Mouse (Mus musculus) limb, embryonic 11.5 days (tissue): ENCODE results near the gene Prkd3. TPM values are rescaled to one million over a fixed set of nuclear protein-coding genes. Genes with fewer than 3 reads are reported as not detected.

ENCODE experiments used
- ATAC-seq: fragments of 200-750 bp; cut with Nextera tagmentation; 2 replicates; pipeline ENCODE4 v1.8.0; 2017; ENCODE audit warnings: low read depth; ENCODE audit not compliant: insufficient number of reproducible peaks, low FRiP score, low TSS enrichment
- DNase-seq: peaks from one replicate; pipeline ENCODE4 v3.0.0-alpha.2; 2015; ENCODE audit warnings: low spot score
- H3K27ac ChIP-seq: fragments of 300-500 bp; sonication (generic); replicated peaks from 2 replicates; pipeline ENCODE4 v1.5.1; 2014; ENCODE audit warnings: low read depth, mild to moderate bottlenecking, low read length
- H3K27me3 ChIP-seq: fragments of 300-500 bp; sonication (generic); 2 replicates; pipeline ENCODE4 v1.6.1; 2014; ENCODE audit warnings: mild to moderate bottlenecking, low read length, mixed read lengths; ENCODE audit not compliant: control insufficient read depth, insufficient read depth
- H3K36me3 ChIP-seq: fragments of 300-500 bp; sonication (generic); 2 replicates; pipeline ENCODE4 v1.6.1; 2014; ENCODE audit warnings: mild to moderate bottlenecking, low read length, moderate library complexity, mixed read lengths; ENCODE audit not compliant: control insufficient read depth, insufficient read depth
- H3K4me1 ChIP-seq: fragments of 300-500 bp; sonication (generic); 2 replicates; pipeline ENCODE4 v1.6.1; 2014; ENCODE audit warnings: low read length, mixed read lengths; ENCODE audit not compliant: control insufficient read depth, insufficient read depth
- H3K4me2 ChIP-seq: fragments of 300-500 bp; sonication (generic); 2 replicates; pipeline ENCODE4 v1.6.1; 2014; ENCODE audit warnings: low read depth, mild to moderate bottlenecking, moderate library complexity; ENCODE audit not compliant: severe bottlenecking
- H3K4me3 ChIP-seq: fragments of 300-500 bp; sonication (generic); 2 replicates; pipeline ENCODE4 v1.5.1; 2014; ENCODE audit warnings: low read depth, low read length
- H3K9ac ChIP-seq: fragments of 300-500 bp; sonication (generic); 2 replicates; pipeline ENCODE4 v1.6.1; 2014; ENCODE audit warnings: mild to moderate bottlenecking, low read length
- H3K9me3 ChIP-seq: fragments of 300-500 bp; sonication (generic); 2 replicates; pipeline ENCODE4 v1.6.1; 2016; ENCODE audit warnings: low read length; ENCODE audit not compliant: control insufficient read depth
- WGBS: fragments of 180-500 bp; shearing (Covaris S2); extraction: QIAGEN DNeasy Blood & Tissue Kit; methylation state at CpG from one replicate; pipeline ENCODE4 v1.1.7; 2014; 5-methylcytosine and 5-hydroxymethylcytosine counted together
- polyA plus RNA-seq: library from polyadenylated mRNA; unstranded; fragments of >200 nt; fragmentation: Nextera tagmentation; extraction: Ambion mirVana; gene quantifications from 2 replicates; pipeline ENCODE4 v1.2.1, GENCODE M21; 2014

Prkd3 gene
- polyA plus RNA-seq, 1 experiment from 2014 or later = 55.4 TPM

GRCm38 (mm10) chr17:78994931-78995820, 25.4 kb downstream of the Prkd3 start:
- no peak overlapping the region for H3K4me2 ChIP-seq
- H3K9me3 ChIP-seq = no peaks in the 10 kb centered on the region
- no peak for DNase-seq
- H3K4me3 ChIP-seq = no peak overlapping the region
- H3K4me1 ChIP-seq = peaks cover 5% of the 10 kb centered on the region; the same call in 1 of the 2 replicates
- H3K9ac ChIP-seq = no peak overlapping the region
- H3K27me3 ChIP-seq = no peaks in the 10 kb centered on the region
- WGBS = 70% methylated on average over 9 of the region's 9 CpGs
- ATAC-seq = no peak
- H3K36me3 ChIP-seq = no peaks in the 10 kb centered on the region
- no peak overlapping the region for H3K27ac ChIP-seq

- no peaks in the 10 kb centered on the region for H3K27me3 ChIP-seq
- no peak overlapping the region for H3K4me2 ChIP-seq
- peaks cover 5% of the 10 kb centered on the region; the same call in 1 of the 2 replicates for H3K4me1 ChIP-seq
- H3K9ac ChIP-seq = no peak overlapping the region
- no peak overlapping the region for H3K4me3 ChIP-seq
- no peaks in the 10 kb centered on the region for H3K36me3 ChIP-seq
- no peak overlapping the region for H3K27ac ChIP-seq
- H3K9me3 ChIP-seq = no peaks in the 10 kb centered on the region
- ATAC-seq (no peak), DNase-seq (no peak)
- WGBS = 86% methylated on average over 8 of the region's 8 CpGs
These were observed 26.2 kb downstream of the Prkd3 start for GRCm38 (mm10) chr17:78994382-78994781.

- H3K27ac ChIP-seq = no peak overlapping the region
- no peak overlapping the region for H3K9ac ChIP-seq
- H3K9me3 ChIP-seq = no peaks in the 10 kb centered on the region
- no peak for ATAC-seq
- H3K4me1 ChIP-seq = peaks cover 5% of the 10 kb centered on the region; the same call in 1 of the 2 replicates
- 90% methylated on average over 2 of the region's 2 CpGs for WGBS
- no peaks in the 10 kb centered on the region for H3K27me3 ChIP-seq
- no peak overlapping the region for H3K4me2 ChIP-seq
- H3K36me3 ChIP-seq = no peaks in the 10 kb centered on the region
- no peak for DNase-seq
- H3K4me3 ChIP-seq = no peak overlapping the region
These were observed 26.9 kb downstream of the Prkd3 start for GRCm38 (mm10) chr17:78993670-78994069.

GRCm38 (mm10) chr17:78992303-78993027, 28.2 kb downstream of the Prkd3 start:
- peaks cover 5% of the 10 kb centered on the region; the same call in 1 of the 2 replicates for H3K4me1 ChIP-seq
- ATAC-seq (no peak), DNase-seq (no peak)
- no peak overlapping the region for H3K4me3 ChIP-seq
- no peaks in the 10 kb centered on the region for H3K36me3 ChIP-seq
- no peak overlapping the region for H3K4me2 ChIP-seq
- no peaks in the 10 kb centered on the region for H3K27me3 ChIP-seq
- no peak overlapping the region for H3K27ac ChIP-seq
- 48% methylated on average over 9 of the region's 9 CpGs for WGBS
- H3K9ac ChIP-seq = no peak overlapping the region
- no peaks in the 10 kb centered on the region for H3K9me3 ChIP-seq

GRCm38 (mm10) chr17:78991549-78991948, 29.1 kb downstream of the Prkd3 start:
- Histone ChIP-seq H3K27me3 (no peaks in the 10 kb centered on the region), H3K9ac (no peak overlapping the region), H3K4me2 (no peak overlapping the region), H3K4me3 (no peak overlapping the region), H3K27ac (no peak overlapping the region), H3K9me3 (no peaks in the 10 kb centered on the region), H3K4me1 (peaks cover 5% of the 10 kb centered on the region; the same call in 1 of the 2 replicates), H3K36me3 (no peaks in the 10 kb centered on the region)
- WGBS = 95% methylated on average over 2 of the region's 2 CpGs
- ATAC-seq (no peak), DNase-seq (no peak)

- WGBS = 79% methylated on average over 8 of the region's 8 CpGs
These were observed 31.6 kb downstream of the Prkd3 start for GRCm38 (mm10) chr17:78989015-78989414.

GRCm38 (mm10) chr17:78983736-78984135, 36.9 kb downstream of the Prkd3 start:
- no peak overlapping the region for H3K27ac ChIP-seq
- ATAC-seq = no peak
- no peaks in the 10 kb centered on the region; the same call in 1 of the 2 replicates for H3K36me3 ChIP-seq
- no peak overlapping the region for H3K4me3 ChIP-seq
- H3K27me3 ChIP-seq = no peaks in the 10 kb centered on the region
- H3K4me2 ChIP-seq = no peak overlapping the region
- no peaks in the 10 kb centered on the region for H3K9me3 ChIP-seq
- no peak for DNase-seq
- no peak overlapping the region for H3K9ac ChIP-seq
- H3K4me1 ChIP-seq = no peaks in the 10 kb centered on the region
- 90% methylated on average over 3 of the region's 3 CpGs for WGBS

More at GRCm38 (mm10) chr17:78989015-78989414, 31.6 kb downstream of the Prkd3 start:
- H3K9ac ChIP-seq = no peak overlapping the region
- DNase-seq (no peak), ATAC-seq (no peak)
- no peak overlapping the region for H3K27ac ChIP-seq
- no peaks in the 10 kb centered on the region for H3K36me3 ChIP-seq
- H3K4me3 ChIP-seq = no peak overlapping the region
- H3K4me1 ChIP-seq = peaks cover 5% of the 10 kb centered on the region; the same call in 1 of the 2 replicates
- H3K9me3 ChIP-seq = no peaks in the 10 kb centered on the region
- H3K27me3 ChIP-seq = no peaks in the 10 kb centered on the region
- no peak overlapping the region for H3K4me2 ChIP-seq

GRCm38 (mm10) chr17:78983166-78983565, 37.5 kb downstream of the Prkd3 start:
- Histone ChIP-seq H3K4me3 (no peak overlapping the region), H3K36me3 (no peaks in the 10 kb centered on the region; the same call in 1 of the 2 replicates), H3K9ac (no peak overlapping the region), H3K27ac (no peak overlapping the region), H3K4me2 (no peak overlapping the region), H3K9me3 (no peaks in the 10 kb centered on the region), H3K27me3 (no peaks in the 10 kb centered on the region), H3K4me1 (no peaks in the 10 kb centered on the region)
- DNase-seq (no peak), ATAC-seq (no peak)
- WGBS = 93% methylated on average over 8 of the region's 8 CpGs
